Mouse (Mus musculus) layer of hippocampus, postnatal 14 days (tissue): ENCODE measurements around the gene Arfgef2. TPM values are rescaled to one million over a fixed set of nuclear protein-coding genes. Genes with fewer than 3 reads are reported as not detected.

Experiments
- DNase-seq, 2 experiments: peaks; one replicate each; pipeline ENCODE4 v3.0.0; 2021 to 2022; ENCODE audit warnings: low spot score in 2 of 2, mixed read lengths in 1 of 2
- total RNA-seq, 2 experiments: library from RNA; stranded (reverse); gene quantifications; 2 replicates each; pipeline ENCODE4 v1.2.3; 2021

Gene Arfgef2
- total RNA-seq, 2 experiments from 2014 or later: 44.5 to 46.0 TPM

DNA sequence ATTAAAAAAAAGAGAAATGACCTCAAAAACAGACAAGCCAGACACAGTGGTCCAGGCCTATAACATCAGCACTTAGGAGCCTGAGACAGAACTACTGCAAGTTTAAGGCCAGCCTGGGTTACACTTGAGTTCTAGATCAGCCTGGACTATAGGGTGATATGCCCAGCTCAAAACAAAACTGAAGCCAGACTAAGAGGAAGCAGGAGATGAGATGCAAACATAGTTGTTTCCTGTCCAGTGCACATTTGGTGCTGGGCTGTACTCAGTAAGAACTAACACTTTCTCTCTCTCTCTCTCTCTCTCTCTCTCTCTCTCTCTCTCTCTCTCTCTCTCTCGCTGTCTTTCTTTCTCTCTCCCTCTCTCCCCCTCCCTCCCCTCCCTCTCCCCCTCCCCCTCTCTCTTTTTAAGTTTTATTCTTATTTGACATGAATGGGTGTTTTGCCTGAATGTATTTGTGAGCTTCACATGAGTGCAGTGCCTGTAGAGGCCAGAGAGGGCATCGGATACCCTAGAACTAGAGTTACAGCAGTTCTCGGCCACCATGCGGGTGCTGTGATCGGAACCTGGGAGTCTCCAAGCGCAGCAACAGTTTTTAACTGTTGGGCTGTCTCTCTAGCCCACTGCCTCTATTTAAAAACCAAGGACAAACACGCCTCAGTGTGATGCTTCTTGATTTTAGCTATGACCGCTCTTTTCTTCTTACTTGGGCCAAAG lies 95.6 kb downstream of the Arfgef2 start:
- DNase-seq: no peak

DNA sequence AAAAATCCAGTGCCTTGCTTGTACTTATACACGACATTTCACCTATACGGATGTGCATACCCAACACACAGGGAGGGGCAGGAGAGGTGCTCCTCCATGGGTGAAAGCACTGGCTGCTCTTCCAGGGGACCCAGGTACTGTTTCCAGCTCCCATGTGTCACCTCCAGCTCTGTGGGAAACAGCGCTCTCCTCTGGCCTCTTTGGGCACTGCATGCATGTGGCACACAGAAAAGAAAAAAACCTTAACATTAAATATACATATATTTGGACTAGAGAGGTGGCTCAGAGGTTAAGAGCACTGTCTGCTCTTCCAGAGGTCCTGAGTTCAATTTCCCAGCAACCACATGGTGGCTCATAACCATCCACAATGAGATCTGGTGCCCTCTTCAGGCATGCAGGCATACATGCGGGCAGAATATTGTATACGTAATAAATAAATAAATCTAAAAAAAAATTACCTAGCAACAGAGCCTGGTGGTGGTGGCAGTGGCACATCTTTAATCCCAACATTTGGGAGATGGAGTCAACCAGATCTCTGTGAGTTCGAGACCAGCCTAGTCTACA lies 98.4 kb downstream of the Arfgef2 start:
- no peak for DNase-seq

DNA sequence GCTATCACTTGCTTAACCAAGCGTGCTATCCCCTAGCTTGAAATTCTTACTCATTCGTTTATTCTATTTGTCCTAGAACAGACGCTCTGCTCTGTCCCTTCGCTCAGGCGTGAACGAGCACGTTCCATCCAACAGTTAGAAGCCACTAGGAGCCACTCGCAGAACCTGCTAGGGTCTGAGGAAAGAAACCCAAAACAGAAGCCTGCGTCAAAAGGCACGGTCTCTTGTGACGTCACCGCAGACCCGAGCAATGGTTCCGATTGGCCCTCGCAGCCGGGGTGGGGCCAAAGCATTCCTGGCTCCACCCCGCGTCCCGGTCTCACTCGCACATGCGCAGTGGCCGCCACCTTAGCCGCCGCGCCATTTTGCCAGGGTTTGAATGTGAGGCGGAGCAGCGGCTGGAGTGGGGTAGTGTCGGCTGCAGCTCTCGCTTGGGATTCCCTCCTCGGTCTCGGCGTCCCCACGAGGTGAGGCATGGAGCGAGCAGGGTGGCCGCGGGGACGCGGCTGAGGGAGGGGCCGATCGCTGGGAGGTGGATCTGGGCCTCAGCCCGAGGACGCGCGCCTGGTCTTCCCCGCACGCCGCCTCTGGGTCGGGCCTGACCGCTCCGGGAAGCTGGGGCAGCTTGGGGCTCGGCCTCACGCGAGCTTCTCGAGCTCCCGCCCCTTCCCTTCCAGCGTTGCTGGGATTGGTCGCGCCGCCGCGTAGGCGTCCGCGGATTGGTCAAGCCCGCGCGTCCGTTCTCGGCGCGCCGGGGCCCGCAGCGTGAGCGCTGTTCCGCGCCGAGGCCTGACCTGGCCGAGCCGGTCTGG lies 100.5 kb downstream of the Arfgef2 start, which contains the start of gene Cse1l:
TSS of gene Cse1l (plus strand) at position 330 of the 812 bp plus-strand sequence.
- DNase-seq: peak; percentile 99

DNA sequence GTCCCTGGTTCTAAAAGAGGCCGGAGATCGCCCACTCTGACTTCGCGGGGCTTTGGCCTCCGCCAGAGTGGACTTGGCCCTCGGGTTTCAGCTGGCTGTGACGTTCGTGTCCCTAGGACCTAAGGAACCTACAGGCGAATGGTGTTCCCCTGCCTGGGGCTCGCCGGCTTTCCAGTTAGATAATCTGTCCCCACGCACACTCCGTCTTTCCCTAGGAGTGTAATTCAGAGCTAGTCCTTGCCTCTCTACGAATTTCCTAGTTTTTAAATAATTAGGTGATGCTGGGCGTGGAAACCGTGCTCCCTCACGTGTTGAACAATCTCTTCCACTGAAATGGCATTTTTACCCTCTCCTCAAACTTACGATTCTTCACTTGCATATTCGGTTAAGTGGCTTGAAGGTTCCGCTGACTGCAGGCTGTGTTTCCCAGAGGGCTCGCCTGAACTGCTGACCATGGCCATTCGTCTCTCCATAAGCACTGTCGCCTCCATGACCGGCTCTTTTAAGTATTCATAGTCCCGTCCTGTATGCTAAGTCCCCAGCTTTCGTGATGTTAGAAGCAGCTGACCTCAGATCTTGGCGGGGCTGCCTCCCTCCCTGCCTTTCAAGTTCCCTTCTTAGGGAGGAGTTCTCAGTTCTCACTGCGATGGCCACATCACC lies 101.3 kb downstream of the Arfgef2 start:
- DNase-seq: no peak

DNA sequence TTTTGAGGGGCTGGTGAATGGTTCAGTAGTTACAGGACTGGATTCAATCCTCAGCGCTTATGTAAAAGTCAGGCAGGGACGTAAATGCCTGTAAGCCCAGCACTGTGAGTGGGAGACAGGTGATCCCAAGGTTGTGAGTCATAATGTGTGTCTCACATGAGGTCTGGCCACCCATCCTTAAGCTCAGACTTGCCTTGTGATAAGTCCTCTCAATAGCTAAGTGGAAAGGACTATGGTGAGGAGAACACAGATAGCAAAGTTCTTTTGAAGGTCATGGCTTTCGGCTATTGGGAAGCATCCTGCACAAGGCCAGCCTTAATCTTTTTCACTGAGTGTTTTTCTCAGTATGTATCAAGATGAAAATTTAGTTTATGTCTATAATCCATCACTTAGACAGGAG lies 104.3 kb downstream of the Arfgef2 start:
- DNase-seq: no peak

DNA sequence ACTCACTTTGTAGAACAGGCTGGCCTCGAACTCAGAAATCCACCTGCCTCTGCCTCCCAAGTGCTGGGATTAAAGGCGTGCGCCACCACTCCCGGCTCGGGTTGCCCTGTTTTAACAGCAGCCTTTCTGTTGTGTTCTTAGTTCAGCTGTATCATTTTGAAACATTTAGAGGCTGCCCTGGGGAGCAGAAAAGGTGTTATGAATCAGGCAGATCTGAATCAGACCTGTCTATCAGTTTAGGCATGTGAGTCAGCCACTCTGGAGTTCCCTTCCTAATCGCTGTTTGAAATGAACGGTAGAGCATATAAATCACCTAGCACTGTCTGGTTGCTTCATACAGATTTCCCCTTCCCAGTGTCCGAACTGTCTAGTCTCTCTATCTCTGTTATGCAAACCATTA lies 105.1 kb downstream of the Arfgef2 start:
- DNase-seq: no peak

DNA sequence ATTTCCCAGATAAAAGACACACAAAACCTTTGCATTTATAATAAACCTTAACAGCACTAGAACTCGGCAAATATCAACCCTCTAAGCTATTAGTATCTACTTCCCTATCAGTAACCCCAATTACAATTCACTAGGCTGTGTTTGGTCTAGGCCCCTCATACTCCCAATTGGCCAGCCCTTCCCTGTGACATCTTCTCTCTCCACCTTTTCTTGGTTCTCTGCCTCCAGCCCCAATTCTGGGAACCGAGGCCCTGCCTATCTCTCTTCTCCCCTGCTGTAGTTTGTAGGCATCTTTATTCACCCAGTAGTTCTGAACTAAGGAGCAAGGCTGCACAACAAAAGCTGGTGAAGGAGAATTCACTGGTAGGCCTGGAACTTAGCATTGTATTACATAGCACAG lies 118.6 kb downstream of the Arfgef2 start:
- DNase-seq: no peak

DNA sequence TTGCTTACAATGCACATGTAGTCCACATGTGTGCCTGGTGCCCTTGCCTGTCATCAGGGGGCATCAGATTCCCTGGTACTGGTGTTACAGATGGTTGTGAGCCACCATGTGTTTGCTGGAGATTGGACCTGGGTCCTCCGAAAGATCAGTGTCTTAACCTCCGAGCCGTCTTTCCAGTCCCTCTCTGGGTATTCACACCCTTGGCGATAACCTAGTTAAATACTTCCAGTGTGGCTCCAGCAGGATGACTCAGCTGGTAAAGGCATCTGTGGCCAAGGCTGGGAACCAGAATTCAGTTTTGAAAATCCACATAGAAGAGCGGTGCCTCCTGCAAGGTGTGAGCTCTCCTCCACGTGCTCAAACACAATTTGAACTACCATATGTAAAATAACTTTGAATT lies 128.6 kb downstream of the Arfgef2 start:
- DNase-seq: no peak

DNA sequence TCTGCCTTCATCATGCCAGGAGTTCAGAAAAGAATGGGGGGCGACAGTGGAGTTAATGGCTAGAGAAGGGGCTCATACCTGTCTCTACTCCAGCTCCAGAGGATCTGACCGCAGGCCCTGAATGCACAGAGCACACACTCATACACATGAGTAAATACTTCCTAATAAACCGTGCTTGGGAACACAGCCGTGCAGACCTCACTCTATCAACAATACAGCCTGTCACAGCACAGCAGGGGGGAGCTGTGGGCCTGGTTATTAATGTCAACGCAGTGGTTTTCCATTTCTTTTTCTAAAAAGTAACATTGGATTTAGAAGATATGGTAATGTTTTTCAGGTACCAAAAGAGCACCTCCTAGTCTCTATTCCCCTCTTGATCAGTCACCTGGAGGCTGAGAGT lies 129.0 kb downstream of the Arfgef2 start:
- DNase-seq: no peak

DNA sequence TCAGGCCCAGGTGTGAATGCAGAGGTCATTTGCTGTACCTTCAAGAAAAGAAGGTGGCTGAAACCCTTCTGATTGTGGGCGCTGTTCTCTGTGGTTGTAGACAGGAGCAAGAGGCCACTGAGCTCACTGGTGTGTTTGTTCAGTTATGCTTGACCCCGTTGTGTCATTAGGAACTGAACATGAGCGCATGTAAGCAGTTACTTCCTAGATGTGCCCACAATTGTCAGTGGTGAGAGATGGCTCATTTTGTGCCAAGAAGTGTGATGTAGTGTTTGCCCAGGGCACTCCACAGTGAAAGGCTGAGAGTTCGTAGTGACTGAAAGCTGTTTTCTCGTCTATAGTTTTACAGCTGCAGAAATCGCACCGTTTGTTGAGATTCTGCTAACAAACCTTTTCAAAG lies 130.2 kb downstream of the Arfgef2 start:
- DNase-seq: no peak

DNA sequence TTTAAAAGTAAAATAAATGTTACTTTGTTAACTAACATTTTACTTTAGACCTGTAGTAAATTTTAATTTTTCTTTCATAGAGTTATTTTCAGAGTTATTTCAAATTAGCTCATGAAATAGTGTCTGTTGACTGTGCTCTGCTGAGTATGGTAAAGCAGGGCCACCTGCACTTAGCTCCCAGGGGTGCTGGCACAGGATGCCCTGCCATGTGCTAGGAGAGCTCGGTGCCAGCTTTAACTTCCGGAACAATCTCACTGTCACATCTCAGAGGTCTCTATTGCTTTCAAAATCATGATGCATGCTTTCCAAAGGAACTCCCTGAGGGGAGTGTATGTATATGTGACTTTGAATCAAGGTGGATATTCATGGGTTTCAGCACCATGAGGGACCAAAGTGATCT lies 130.8 kb downstream of the Arfgef2 start:
- no peak for DNase-seq

DNA sequence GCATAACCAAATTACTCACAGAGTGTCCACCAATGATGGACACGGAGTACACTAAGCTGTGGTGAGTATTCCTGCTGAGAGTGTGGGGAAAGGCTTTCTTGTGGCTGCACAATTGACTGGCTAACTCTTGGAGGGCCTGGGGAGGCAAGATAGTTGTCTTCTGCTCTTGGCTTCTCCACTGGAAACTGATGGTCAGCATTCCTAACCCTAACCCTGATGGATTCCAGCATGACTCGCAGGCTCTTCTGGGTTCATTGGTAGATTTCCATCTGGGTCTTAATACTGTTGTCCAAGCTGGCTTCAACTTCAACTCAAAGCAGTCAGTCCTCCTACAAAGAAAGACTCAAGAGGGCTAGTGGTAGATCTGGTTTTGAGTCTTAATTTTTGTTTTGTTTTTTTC lies 137.8 kb downstream of the Arfgef2 start:
- no peak for DNase-seq

DNA sequence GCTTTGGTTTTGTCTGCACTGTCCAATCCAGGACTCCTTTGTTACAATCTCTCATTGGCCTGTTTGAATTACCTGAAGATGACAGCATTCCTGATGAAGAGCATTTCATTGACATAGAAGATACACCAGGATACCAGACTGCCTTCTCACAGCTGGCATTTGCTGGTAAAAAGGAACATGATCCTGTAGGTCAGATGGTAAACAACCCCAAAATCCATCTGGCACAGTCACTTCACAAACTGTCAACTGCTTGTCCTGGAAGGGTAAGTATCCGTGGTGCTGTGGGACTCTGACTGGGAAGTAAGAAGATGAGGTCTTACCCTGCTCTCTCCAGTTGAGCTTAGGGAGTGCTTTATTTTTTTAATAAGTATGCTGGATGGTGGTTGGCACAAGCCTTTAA lies 139.0 kb downstream of the Arfgef2 start:
- no peak for DNase-seq

DNA sequence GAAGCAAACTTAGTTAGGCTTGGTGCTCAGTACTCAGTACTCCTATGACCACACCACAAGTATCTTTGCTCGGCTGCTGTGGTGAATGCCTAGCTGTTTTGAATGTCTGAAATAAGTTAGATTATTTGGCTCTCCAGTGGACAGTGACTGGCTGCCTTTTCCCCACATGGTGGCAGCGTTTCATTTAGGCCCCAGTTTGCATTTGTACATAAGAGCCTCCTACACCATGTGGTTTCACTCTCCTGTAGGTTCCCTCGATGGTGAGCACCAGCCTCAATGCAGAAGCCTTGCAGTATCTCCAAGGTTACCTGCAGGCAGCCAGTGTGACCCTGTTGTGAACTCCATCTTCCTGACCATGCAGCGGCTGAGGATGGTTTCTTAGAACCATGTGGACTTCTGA lies 140.1 kb downstream of the Arfgef2 start:
- DNase-seq: no peak

Other genes with a start within 250 kb of the Arfgef2 start
- gene Prex1, start 91.8 kb upstream of the Arfgef2 start, total RNA-seq: 10 to 100 TPM; 88.0 to 89.3 TPM
- 1 to 10 TPM; 5.2 to 6.7 TPM for gene Trp53rkb, start 13.1 kb upstream of the Arfgef2 start, total RNA-seq
- 10 to 100 TPM; 51.0 to 56.1 TPM for gene Cse1l, start 100.5 kb downstream of the Arfgef2 start, total RNA-seq
- 10 to 100 TPM; 69.5 to 70.3 TPM for gene Stau1, start 190.7 kb downstream of the Arfgef2 start, total RNA-seq
- 10 to 100 TPM; 29.3 to 30.1 TPM for gene Ddx27, start 209.6 kb downstream of the Arfgef2 start, total RNA-seq